Mouse (Mus musculus) bone marrow, adult 2 months (tissue): ENCODE data around the gene Ube2g1.

Experiments used
- CTCF ChIP-seq: fragments of 200-500 bp; IDR thresholded peaks from 2 replicates; pipeline ENCODE4 v1.5.1; 2011; ENCODE audit warnings: low read length, control low read depth; ENCODE audit not compliant: control insufficient read depth, insufficient read depth
- POLR2A ChIP-seq: fragments of 200-500 bp; IDR thresholded peaks from 2 replicates; pipeline ENCODE4 v1.6.1; 2011; ENCODE audit warnings: low read depth, mild to moderate bottlenecking, control low read depth, low read length, borderline replicate concordance; ENCODE audit not compliant: control insufficient read depth

GRCm38 (mm10) chr11:72686697-72687096 is 79.6 kb downstream of the Ube2g1 start:
- TF ChIP-seq POLR2A = no peak
- no peak for TF ChIP-seq CTCF
